Mouse (Mus musculus): Measurements from ENCODE around the gene Thnsl2. TPM values are rescaled to one million over a fixed set of nuclear protein-coding genes. Genes with fewer than 3 reads are reported as not detected.
A peak's percentile ranks its signal among the peaks of the same experiment; 100 is the strongest.

Thnsl2 gene
- polyA plus RNA-seq, 1 experiment from 2014 or later = 4.7 TPM

GRCm38 (mm10) chr6:71129071-71129470 lies 15.2 kb downstream of the Thnsl2 start:
- ATAC-seq (ENCODE audit: low FRiP score) = no peak
- Histone ChIP-seq H3K9me3 (replicated peaks) (no peaks in the 10 kb centered on the region), H3K36me3 (no peaks in the 10 kb centered on the region), H3K4me3 (replicated peaks) (no peak overlapping the region), H3K27me3 (replicated peaks) (no peaks in the 10 kb centered on the region), H3K27ac (replicated peaks) (no peak overlapping the region), H3K4me1 (no peaks in the 10 kb centered on the region), H3K9ac (replicated peaks) (no peak overlapping the region), H3K4me2 (no peak overlapping the region)
- WGBS = 45% methylated on average over 4 of the region's 4 CpGs

DNA sequence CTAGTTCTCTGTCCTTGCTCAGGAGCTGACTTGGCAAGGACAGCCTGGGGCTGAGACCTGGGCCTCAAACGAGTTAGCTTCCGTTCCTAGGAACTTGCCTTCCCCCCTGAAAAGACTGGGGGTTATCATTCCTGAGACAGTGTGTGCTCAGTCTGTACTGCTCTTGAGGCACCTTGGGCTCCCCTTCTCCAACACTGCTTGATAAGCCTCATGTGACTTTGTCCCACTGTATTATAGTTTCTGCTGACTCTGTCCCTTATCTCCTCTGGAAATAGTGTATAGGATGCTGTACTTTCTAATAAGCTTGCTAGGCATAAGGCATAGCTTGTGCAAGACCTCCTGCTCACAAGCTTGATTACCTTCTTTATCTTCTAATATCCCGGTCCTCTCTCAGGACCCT lies 17.9 kb downstream of the Thnsl2 start:
- Histone ChIP-seq H3K4me3 (replicated peaks) (no peak overlapping the region), H3K4me1 (no peaks in the 10 kb centered on the region), H3K27ac (replicated peaks) (no peak overlapping the region), H3K27me3 (replicated peaks) (no peaks in the 10 kb centered on the region), H3K36me3 (no peaks in the 10 kb centered on the region), H3K9ac (replicated peaks) (no peak overlapping the region), H3K9me3 (replicated peaks) (no peaks in the 10 kb centered on the region), H3K4me2 (no peak overlapping the region)
- 70% methylated on average over 3 of the region's 3 CpGs for WGBS
- no peak for ATAC-seq (ENCODE audit: low FRiP score)

DNA sequence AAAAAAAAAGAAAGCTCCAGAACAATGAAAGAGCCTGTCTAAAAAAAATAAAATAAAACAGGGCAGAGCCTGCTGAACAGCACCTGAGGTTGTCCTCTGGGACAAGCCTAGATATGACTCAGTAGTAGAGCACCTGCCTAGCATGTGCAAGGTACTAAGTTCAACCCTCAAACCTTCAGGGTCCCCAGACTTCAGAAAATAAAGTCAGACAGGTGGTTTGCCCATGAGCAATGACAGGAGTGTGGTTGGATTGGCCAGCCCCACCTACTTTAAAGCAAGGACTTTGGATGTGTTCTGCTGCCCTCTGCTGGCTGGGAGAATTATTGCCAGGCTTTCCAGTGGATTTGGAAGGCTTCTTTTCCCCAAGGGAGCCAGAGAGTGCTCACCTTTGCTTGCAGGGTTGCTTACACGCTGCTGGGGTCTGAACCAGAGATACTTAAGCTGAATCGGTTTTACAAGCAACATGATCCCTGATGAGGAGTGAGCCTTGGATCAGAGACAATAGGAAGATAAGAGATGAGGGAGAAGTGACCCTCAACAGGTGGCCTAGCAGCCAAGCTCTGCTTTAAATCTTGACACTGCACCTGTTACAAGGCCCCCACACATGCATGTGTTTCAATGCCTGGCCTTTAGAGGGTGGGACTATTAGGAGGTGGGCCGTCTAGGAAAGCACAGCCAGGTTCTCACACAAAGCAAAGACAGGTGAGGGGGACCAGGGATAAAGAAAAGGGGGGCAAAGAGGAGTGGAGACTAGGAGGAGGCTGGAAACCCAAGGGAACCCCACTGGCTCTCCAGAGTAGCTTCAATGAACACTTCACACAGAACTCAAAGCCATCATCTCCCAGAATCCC lies 19.0 kb downstream of the Thnsl2 start:
- Histone ChIP-seq H3K4me2 (no peak overlapping the region), H3K27me3 (replicated peaks) (no peaks in the 10 kb centered on the region), H3K4me3 (replicated peaks) (no peak overlapping the region), H3K9me3 (replicated peaks) (no peaks in the 10 kb centered on the region), H3K4me1 (no peaks in the 10 kb centered on the region), H3K27ac (replicated peaks) (no peak overlapping the region), H3K36me3 (no peaks in the 10 kb centered on the region), H3K9ac (replicated peaks) (no peak overlapping the region)
- 9% methylated on average over 3 of the region's 3 CpGs for WGBS
- peak; percentile 56; the same call in 1 of the 2 replicates for ATAC-seq (ENCODE audit: low FRiP score)

- no peaks in the 10 kb centered on the region for H3K36me3 ChIP-seq
- no peaks in the 10 kb centered on the region for H3K27me3 ChIP-seq (replicated peaks)
- no peak overlapping the region for H3K9ac ChIP-seq (replicated peaks)
- WGBS = 21% methylated on average over 8 of the region's 10 CpGs
- ATAC-seq (ENCODE audit: low FRiP score) = no peak
- H3K27ac ChIP-seq (replicated peaks) = no peak overlapping the region
- no peaks in the 10 kb centered on the region for H3K9me3 ChIP-seq (replicated peaks)
- no peak overlapping the region for H3K4me2 ChIP-seq
- no peak overlapping the region for H3K4me3 ChIP-seq (replicated peaks)
- H3K4me1 ChIP-seq = no peaks in the 10 kb centered on the region
Measured at GRCm38 (mm10) chr6:71119577-71120254, 24.5 kb downstream of the Thnsl2 start.

DNA sequence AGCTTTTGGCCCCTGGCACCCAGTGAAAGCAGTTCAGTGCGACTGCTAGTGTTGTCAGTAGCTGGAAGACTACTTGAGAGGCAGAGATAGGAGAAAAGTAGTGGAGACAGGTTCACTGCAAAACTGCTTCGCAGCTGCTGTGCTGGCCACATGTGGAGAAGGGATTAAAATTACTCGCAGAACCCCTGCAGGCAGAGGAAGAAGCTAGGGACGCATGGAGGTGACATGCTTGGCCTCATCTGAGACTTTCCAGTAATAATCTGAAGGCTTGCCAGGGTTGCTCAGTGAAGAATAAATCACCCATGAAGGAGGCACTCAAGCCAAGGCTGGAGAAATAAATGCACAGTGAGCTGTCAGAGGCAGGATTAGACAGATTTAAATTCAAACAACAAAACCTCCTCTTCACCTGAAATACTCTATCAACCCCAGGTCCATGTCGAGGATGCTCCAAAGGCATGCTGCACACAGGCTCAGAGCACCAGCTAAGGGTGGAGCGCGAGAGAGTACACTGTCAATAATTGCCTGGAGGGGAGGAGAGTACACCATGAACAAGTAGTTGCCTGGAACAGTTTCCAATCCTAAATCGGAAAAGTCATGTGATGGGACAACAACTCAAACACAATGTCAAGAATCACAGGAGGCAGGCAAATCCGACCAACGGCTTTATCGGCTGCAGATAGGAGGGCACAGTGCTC lies 32.7 kb downstream of the Thnsl2 start:
- no peak overlapping the region for H3K9ac ChIP-seq (replicated peaks)
- 70% methylated on average over 11 of the region's 11 CpGs for WGBS
- no peak overlapping the region for H3K4me2 ChIP-seq
- no peaks in the 10 kb centered on the region for H3K27me3 ChIP-seq (replicated peaks)
- H3K36me3 ChIP-seq = no peaks in the 10 kb centered on the region
- no peak overlapping the region for H3K27ac ChIP-seq (replicated peaks)
- H3K4me3 ChIP-seq (replicated peaks) = no peak overlapping the region
- ATAC-seq (ENCODE audit: low FRiP score) = no peak
- H3K4me1 ChIP-seq = no peaks in the 10 kb centered on the region
- H3K9me3 ChIP-seq (replicated peaks) = no peaks in the 10 kb centered on the region

DNA sequence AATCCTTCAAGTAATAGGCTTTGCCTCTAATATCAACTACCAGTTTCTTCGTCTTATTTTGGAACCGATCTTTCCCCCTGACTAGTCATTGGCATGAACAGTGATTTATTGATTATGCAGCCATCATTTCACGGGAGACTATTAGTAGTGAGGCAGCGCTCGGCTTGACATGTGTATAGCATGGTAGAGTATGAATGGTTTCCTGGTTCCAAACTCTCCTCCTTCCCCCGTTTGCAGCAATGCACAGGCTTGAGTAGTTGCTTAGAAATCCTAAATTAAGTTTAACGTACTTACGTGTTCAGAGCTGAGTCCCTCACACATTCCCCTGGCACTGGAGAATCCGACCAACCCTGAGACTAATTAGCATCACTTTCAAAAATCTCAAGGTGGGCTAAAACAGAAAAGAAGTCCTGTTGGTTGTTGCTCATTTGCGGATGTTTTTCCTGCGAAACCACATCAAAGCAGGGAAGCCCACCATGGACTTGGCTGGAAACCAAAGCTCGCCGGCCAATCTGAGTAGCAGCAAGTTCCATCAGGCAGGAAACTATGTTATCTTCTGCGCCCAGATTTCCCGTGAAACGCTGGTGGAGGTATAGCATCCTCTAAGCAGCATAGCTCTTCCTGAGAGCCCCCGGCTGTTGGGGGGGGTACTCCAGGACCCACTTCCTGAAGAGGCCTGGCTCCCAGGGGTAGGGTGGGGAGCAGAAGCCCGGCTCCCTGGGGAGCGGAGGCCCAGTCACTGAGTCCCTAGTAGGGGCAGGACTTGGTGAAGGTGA lies 37.9 kb downstream of the Thnsl2 start:
- H3K27me3 ChIP-seq (replicated peaks) = no peaks in the 10 kb centered on the region
- H3K27ac ChIP-seq (replicated peaks) = no peak overlapping the region
- 76% methylated on average over 19 of the region's 19 CpGs for WGBS
- H3K36me3 ChIP-seq = no peaks in the 10 kb centered on the region
- no peak overlapping the region for H3K4me2 ChIP-seq
- no peaks in the 10 kb centered on the region for H3K9me3 ChIP-seq (replicated peaks)
- no peak overlapping the region for H3K4me3 ChIP-seq (replicated peaks)
- no peak overlapping the region for H3K9ac ChIP-seq (replicated peaks)
- no peaks in the 10 kb centered on the region for H3K4me1 ChIP-seq
- no peak for ATAC-seq (ENCODE audit: low FRiP score)

- Histone ChIP-seq H3K27me3 (replicated peaks) (no peaks in the 10 kb centered on the region), H3K4me1 (no peaks in the 10 kb centered on the region), H3K36me3 (no peaks in the 10 kb centered on the region), H3K4me3 (replicated peaks) (no peak overlapping the region), H3K9ac (replicated peaks) (no peak overlapping the region), H3K4me2 (no peak overlapping the region), H3K27ac (replicated peaks) (no peak overlapping the region), H3K9me3 (replicated peaks) (no peaks in the 10 kb centered on the region)
- no peak for ATAC-seq (ENCODE audit: low FRiP score)
- WGBS = 88% methylated on average over 3 of the region's 3 CpGs
Measured at GRCm38 (mm10) chr6:71096126-71096525, 48.1 kb downstream of the Thnsl2 start.

DNA sequence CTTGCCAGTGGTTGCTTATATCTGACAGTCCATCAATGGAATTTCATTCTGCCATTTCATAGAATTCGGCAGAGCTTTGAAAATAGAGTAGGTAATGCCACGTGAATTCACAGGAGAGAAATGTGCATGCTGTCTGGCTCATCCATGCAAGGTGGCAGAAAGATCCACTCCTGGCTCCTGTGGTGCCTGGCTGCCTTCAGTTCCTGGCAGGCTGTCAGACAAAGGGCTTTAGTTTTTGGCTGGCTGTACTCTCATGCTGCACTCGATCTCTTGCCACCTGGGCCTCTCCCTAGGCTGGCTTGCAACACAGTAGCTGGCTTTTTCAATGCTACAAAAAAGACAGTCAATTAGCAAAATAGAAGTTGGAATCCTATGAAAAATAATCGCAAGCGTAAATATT lies 49.5 kb downstream of the Thnsl2 start:
- Histone ChIP-seq H3K36me3 (no peaks in the 10 kb centered on the region), H3K4me3 (replicated peaks) (no peak overlapping the region), H3K4me1 (no peaks in the 10 kb centered on the region), H3K9ac (replicated peaks) (no peak overlapping the region), H3K4me2 (no peak overlapping the region), H3K27me3 (replicated peaks) (no peaks in the 10 kb centered on the region), H3K27ac (replicated peaks) (no peak overlapping the region), H3K9me3 (replicated peaks) (no peaks in the 10 kb centered on the region)
- WGBS = 71% methylated on average over 5 of the region's 5 CpGs
- ATAC-seq (ENCODE audit: low FRiP score) = no peak; the same call in 1 of the 2 replicates

GRCm38 (mm10) chr6:71093686-71094085 lies 50.6 kb downstream of the Thnsl2 start:
- no peaks in the 10 kb centered on the region for H3K4me1 ChIP-seq
- H3K27me3 ChIP-seq (replicated peaks) = no peaks in the 10 kb centered on the region
- H3K4me3 ChIP-seq (replicated peaks) = no peak overlapping the region
- H3K9ac ChIP-seq (replicated peaks) = no peak overlapping the region
- no peaks in the 10 kb centered on the region for H3K9me3 ChIP-seq (replicated peaks)
- ATAC-seq (ENCODE audit: low FRiP score) = no peak
- no peaks in the 10 kb centered on the region for H3K36me3 ChIP-seq
- WGBS = 83% methylated on average over 6 of the region's 6 CpGs
- H3K27ac ChIP-seq (replicated peaks) = no peak overlapping the region
- H3K4me2 ChIP-seq = no peak overlapping the region

GRCm38 (mm10) chr6:71090475-71090874 lies 53.8 kb downstream of the Thnsl2 start:
- Histone ChIP-seq H3K9me3 (replicated peaks) (no peaks in the 10 kb centered on the region), H3K27me3 (replicated peaks) (no peaks in the 10 kb centered on the region), H3K27ac (replicated peaks) (no peak overlapping the region), H3K9ac (replicated peaks) (no peak overlapping the region), H3K4me1 (no peaks in the 10 kb centered on the region), H3K4me3 (replicated peaks) (no peak overlapping the region), H3K36me3 (no peaks in the 10 kb centered on the region), H3K4me2 (no peak overlapping the region)
- WGBS = 90% methylated on average over 5 of the region's 5 CpGs
- ATAC-seq (ENCODE audit: low FRiP score) = no peak

- 87% methylated on average over 4 of the region's 4 CpGs for WGBS
- H3K4me2 ChIP-seq = no peak overlapping the region
- H3K4me1 ChIP-seq = no peaks in the 10 kb centered on the region
Measured at GRCm38 (mm10) chr6:71089735-71090134, 54.5 kb downstream of the Thnsl2 start.

More at GRCm38 (mm10) chr6:71089735-71090134, 54.5 kb downstream of the Thnsl2 start:
- Histone ChIP-seq H3K9ac (replicated peaks) (no peak overlapping the region), H3K4me3 (replicated peaks) (no peak overlapping the region), H3K9me3 (replicated peaks) (no peaks in the 10 kb centered on the region), H3K36me3 (no peaks in the 10 kb centered on the region), H3K27me3 (replicated peaks) (no peaks in the 10 kb centered on the region), H3K27ac (replicated peaks) (no peak overlapping the region)
- ATAC-seq (ENCODE audit: low FRiP score) = no peak
